Mouse (Mus musculus) thymus, postnatal 36 days (tissue): ENCODE results near the gene Rad51c.
"Not testable (repeated sequence)": the region's sequence is repeated elsewhere in the genome, so short reads cannot be mapped to it uniquely, and the experiment has no call there.

Experiments
- DNase-seq, 2 experiments: peaks; one replicate each; pipeline ENCODE4 v3.0.0; 2022; ENCODE audit warnings: mixed read lengths in 2 of 2

The Rad51c gene

GRCm38 (mm10) chr11:87431813-87432212, 27.1 kb upstream of the Rad51c start:
- DNase-seq, result not testable (repeated sequence)

GRCm38 (mm10) chr11:87430374-87430773, 25.6 kb upstream of the Rad51c start:
- DNase-seq, result no peak

- no peak for DNase-seq
Observed at GRCm38 (mm10) chr11:87429363-87429762, 24.6 kb upstream of the Rad51c start.

- DNase-seq, result no peak
Observed at GRCm38 (mm10) chr11:87428051-87428673, 23.4 kb upstream of the Rad51c start.

GRCm38 (mm10) chr11:87427273-87428050, 22.7 kb upstream of the Rad51c start:
- DNase-seq, result no peak

GRCm38 (mm10) chr11:87426450-87427250, 21.9 kb upstream of the Rad51c start:
- peak; percentile 79 to 87 for DNase-seq

- DNase-seq, result no peak
Observed at GRCm38 (mm10) chr11:87426121-87426449, 21.3 kb upstream of the Rad51c start.

GRCm38 (mm10) chr11:87423551-87424325, 19.0 kb upstream of the Rad51c start:
- peak in 1 of 2 experiments; percentile 19 for DNase-seq

GRCm38 (mm10) chr11:87422511-87423340, 18.0 kb upstream of the Rad51c start:
- peak; percentile 82 to 87 for DNase-seq

GRCm38 (mm10) chr11:87421760-87422201, 17.0 kb upstream of the Rad51c start:
- DNase-seq, result peak; percentile 18 to 52

- no peak for DNase-seq
Observed at GRCm38 (mm10) chr11:87420861-87421260, 16.1 kb upstream of the Rad51c start.

- DNase-seq, result no peak
Observed at GRCm38 (mm10) chr11:87416120-87416519, 11.4 kb upstream of the Rad51c start.

- not testable (repeated sequence) for DNase-seq
Observed at GRCm38 (mm10) chr11:87413412-87413811, 8.7 kb upstream of the Rad51c start.

GRCm38 (mm10) chr11:87404111-87404853, 472 bp downstream of the Rad51c start:
- DNase-seq, result peak; percentile 98 to 99

- DNase-seq, result no peak
Observed at GRCm38 (mm10) chr11:87398402-87398801, 6.4 kb downstream of the Rad51c start.

- peak in 1 of 2 experiments; percentile 21 for DNase-seq
Observed at GRCm38 (mm10) chr11:87393855-87394254, 10.9 kb downstream of the Rad51c start.

- no peak for DNase-seq
Observed at GRCm38 (mm10) chr11:87385676-87386075, 19.1 kb downstream of the Rad51c start.

GRCm38 (mm10) chr11:87384551-87384950, 20.2 kb downstream of the Rad51c start:
- no peak for DNase-seq

GRCm38 (mm10) chr11:87367865-87368580, 36.7 kb downstream of the Rad51c start:
- no peak for DNase-seq

- no peak for DNase-seq
Observed at GRCm38 (mm10) chr11:87367061-87367460, 37.7 kb downstream of the Rad51c start.
